Mouse (Mus musculus): Measurements from ENCODE around the gene Desi1.

Gene Desi1

GRCm38 (mm10) chr15:81964980-81965545 is 68.6 kb downstream of the Desi1 start:
- DNase-seq, result no peak

GRCm38 (mm10) chr15:81964262-81964661 is 69.4 kb downstream of the Desi1 start:
- no peak for DNase-seq

- no peak for DNase-seq
Observed at GRCm38 (mm10) chr15:81961078-81961451, 72.6 kb downstream of the Desi1 start.

- peak; percentile 99 for DNase-seq
Observed at GRCm38 (mm10) chr15:81960171-81961077, 73.2 kb downstream of the Desi1 start, which contains the start of gene Pmm1. Pmm1 (minus strand) TSS chr15:81960930.

- DNase-seq, result no peak
Observed at GRCm38 (mm10) chr15:81958906-81959305, 74.8 kb downstream of the Desi1 start.

GRCm38 (mm10) chr15:81957598-81957997 is 76.1 kb downstream of the Desi1 start:
- no peak for DNase-seq

DNA sequence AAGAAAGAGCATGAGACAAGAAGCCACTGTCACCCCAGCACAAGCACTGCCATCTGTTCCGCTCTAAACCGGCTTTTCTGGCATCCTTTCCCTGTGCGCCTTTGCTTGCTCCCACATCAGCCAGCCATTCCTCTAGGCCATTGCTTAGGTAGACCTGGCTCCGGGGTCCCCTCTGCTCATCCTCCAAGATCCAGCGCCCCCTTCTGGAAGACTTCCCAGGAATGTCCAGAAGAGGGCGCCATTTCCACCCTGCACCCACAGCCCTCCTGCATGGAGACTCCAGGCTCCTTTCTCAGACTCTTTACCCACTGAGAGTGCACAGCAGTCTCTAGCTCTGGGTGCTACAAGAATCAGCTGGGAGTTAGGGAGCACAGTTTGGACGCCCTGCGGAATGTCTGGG is 77.2 kb downstream of the Desi1 start:
- peak; percentile 52 for DNase-seq

DNA sequence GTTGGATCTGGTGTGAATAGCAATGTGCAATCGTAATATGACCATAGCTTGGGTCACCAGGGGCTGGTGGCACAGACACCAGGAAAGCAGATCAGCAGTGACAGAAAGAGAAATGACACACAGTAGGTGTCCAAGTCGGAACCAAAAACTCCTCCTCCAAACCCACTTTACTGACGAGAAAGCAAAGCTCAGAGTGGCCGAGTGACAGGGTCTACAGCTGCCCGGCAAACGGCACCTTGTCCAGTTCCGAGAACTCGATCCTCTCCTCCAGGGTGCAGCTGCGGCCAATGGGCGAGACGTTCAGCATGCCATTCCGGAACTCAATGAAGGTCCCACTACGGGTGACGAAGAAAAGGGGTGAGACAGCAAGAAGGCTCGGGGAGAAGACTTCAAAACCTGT is 78.2 kb downstream of the Desi1 start:
- DNase-seq, result no peak

DNA sequence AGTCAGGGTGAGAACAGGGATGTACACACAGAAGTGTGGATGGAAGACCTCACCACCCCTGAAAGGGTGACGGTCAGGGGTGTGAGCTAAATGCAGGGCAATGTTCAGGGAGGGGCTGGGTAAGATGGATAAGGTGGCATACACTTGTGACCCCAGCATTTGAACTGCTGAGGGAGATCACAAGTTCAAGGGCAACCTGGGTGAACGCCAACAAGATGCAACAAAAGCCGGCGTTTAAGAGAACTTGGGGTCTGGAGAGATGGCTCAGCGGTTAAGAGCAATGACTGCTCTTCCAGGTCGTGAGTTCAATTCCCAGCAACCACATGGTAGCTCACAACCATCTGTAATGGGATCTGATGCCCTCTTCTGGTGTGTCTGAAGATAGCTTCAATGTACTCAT is 78.9 kb downstream of the Desi1 start:
- DNase-seq, result no peak

- DNase-seq, result no peak
Observed at GRCm38 (mm10) chr15:81954151-81954583, 79.5 kb downstream of the Desi1 start.

GRCm38 (mm10) chr15:81952310-81952709 is 81.4 kb downstream of the Desi1 start:
- no peak for DNase-seq

DNA sequence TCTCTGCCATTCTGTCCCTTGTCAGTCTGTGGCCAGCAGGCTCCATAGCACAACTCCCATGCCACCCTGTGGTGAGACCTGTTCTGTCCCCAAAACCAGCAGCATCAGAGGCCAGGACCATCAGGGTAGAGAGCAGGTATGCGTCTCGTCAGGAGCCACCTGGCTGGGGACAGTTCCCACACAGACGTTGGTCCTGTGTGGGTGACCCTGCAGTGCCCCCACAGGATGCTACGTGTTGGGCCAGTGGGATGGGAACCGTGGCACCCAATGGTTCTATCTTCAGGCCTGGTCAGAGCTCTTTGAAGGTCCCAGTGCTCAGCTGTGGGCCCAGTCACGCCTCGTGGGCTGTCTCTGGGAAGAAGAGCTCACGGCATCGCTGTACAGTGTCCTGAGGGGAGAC is 82.5 kb downstream of the Desi1 start:
- DNase-seq, result no peak

DNA sequence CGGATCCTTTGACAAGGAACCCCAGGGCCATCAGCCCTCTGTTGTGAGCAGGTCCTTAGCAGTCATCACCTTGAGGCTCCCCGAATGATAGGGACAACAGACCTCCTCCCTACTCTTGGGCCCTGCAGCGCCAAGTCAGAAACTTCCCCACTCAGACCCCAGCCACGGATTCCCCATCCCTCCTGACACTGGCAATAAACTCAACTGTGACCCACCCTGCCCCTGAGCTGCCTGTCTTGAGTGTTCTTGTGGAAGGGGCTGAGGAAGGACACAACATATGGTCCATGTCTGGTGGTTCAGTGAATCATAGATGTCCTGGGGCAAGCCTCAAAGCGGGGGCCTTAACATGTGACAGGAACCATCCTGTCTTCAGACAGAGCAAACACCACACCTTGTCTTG is 82.9 kb downstream of the Desi1 start:
- no peak for DNase-seq

- DNase-seq, result peak; percentile 35
Observed at GRCm38 (mm10) chr15:81949476-81950131, 84.1 kb downstream of the Desi1 start.

DNA sequence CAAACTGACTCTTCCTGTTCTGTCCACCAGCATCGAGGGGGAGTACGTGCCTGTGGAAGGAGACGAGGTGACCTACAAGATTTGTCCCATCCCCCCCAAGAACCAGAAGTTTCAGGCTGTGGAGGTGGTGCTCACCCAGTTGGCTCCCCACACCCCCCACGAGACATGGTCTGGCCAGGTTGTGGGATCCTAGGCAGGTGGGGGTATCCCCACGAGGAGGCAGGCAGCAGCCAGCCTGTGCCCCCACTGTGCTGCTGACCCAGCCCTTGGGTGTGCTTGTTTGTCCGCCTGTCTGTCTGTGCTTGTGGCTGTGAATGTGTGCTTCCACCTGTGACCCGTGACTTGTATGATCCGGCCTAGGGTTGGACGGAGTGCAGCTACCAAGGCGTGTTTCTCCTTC is 84.6 kb downstream of the Desi1 start:
- DNase-seq, result no peak

- no peak for DNase-seq
Observed at GRCm38 (mm10) chr15:81943176-81943749, 90.4 kb downstream of the Desi1 start.

All from kidney, adult 18-20 months (tissue).